Mouse (Mus musculus) kidney, adult 9 months (tissue): ENCODE measurements around the gene Pum2.
"Not testable (repeated sequence)": the region's sequence is repeated elsewhere in the genome, so short reads cannot be mapped to it uniquely, and the experiment has no call there.

Source experiments
- DNase-seq: peaks from one replicate; pipeline ENCODE4 v3.0.0; 2022

Pum2 gene

DNA sequence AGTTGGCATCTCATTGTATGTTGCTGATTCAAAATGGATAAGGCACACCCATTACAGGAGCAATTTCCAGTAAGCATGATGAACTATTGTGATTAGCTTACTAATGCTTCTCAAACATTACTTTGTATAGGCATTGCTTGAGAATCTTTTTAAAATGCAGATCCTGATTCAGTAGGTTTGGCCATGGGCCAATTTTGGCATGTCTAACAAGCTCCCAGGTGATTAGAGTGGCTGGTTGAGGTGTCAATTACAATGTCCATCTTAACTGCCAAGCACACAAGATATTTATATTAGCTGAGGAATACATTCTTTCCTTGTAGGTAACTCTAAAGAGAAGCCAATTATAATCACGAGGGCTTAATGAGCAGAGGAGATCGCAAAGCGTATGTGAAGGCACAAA, 4.1 kb upstream of the Pum2 start:
- no peak for DNase-seq

GRCm38 (mm10) chr12:8673121-8673973, 587 bp upstream of the Pum2 start:
- no peak for DNase-seq

DNA sequence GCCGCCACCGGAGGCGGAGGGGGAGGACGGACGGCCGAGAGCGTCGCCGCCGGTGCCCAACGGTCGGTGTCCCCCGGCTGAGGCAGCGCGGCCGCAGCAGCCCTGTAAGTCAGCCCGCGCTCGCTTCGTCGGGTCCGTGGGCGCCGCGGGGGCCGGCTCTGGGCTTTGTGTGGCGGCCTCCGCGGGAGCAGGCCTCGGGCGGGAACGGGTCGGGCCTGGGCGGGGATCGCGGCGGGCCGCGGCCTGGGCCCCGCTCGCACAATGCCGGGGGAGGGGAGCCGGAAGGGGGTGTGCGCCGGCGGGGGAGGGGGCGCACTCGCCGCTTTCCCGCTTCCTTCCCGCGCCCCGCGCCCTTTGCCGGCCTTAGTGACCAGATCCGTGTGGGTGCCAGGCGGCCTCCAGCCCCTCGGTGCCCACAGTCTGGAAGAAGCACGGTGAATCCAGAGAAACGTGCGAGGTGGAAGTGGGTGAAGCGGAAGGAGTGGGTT, 487 bp downstream of the Pum2 start:
- DNase-seq, result no peak

- no peak for DNase-seq
Measured at GRCm38 (mm10) chr12:8674891-8675341, 982 bp downstream of the Pum2 start.

GRCm38 (mm10) chr12:8675361-8675760, 1.4 kb downstream of the Pum2 start:
- DNase-seq, result peak; percentile 85

- DNase-seq, result no peak
Measured at GRCm38 (mm10) chr12:8676341-8676740, 2.4 kb downstream of the Pum2 start.

GRCm38 (mm10) chr12:8677926-8678325, 4.0 kb downstream of the Pum2 start:
- DNase-seq, result no peak

DNA sequence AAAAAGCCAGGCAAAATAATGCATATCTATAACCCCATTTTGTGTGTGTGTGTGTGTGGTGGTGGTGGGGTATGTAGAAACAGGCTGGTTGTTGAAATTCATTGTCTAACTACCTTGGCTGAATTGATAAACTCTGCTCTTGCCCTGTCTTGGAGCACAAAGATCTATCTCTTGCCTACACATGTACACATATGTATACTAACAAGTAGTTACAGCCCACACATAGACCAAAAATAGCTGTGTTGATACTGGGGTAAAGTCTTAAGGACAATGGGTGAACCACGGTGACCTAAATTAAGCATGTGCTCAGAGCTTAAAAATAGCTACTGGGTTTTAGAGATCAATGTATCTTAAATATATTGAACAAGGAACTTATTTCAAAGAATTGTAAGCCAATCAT, 10.3 kb downstream of the Pum2 start:
- no peak for DNase-seq

DNA sequence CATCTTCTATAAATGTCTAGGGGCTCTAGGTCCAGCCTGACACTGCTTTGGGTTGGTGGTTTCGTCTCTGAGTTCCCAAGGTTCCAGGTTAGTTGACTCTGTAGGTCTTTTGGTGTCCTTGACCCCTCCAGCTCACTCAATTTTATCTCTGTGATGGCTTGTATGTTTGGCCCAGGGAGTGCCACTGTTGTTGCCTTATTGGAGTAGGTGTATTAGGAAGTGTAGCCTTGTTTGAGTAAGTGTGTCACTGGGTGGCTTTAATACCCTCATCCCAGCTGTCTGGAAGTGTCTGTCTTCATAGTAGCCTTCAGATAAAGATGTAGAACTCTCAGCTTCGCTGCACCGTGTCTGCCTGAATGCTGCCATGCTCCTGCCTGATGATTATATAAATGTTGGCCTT, 11.1 kb downstream of the Pum2 start:
- DNase-seq, result no peak

- DNase-seq, result not testable (repeated sequence)
Measured at GRCm38 (mm10) chr12:8689882-8690281, 15.9 kb downstream of the Pum2 start.

- DNase-seq, result peak; percentile 62
Measured at GRCm38 (mm10) chr12:8698895-8699294, 25.0 kb downstream of the Pum2 start.

DNA sequence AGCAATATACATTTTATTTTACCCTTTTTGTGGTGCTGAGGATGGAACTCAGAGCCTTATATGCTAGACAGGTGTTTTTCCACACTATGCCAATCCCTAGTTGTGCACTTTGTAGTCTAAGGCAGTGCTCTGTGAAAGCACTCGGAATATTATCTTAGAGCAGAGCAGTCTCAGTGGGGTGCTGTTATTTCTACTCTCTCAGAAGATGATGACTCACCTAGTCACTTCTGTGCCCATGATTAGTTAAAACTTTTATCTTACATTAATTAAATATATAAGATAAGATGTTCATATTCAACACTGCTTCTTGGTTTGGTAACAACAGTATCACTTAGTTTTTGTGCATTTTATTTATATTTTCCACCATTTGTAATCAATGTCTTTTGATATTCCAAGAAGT, 30.1 kb downstream of the Pum2 start:
- no peak for DNase-seq

- DNase-seq, result no peak
Measured at GRCm38 (mm10) chr12:8708876-8709275, 34.9 kb downstream of the Pum2 start.

GRCm38 (mm10) chr12:8712665-8713064, 38.7 kb downstream of the Pum2 start:
- DNase-seq, result no peak

DNA sequence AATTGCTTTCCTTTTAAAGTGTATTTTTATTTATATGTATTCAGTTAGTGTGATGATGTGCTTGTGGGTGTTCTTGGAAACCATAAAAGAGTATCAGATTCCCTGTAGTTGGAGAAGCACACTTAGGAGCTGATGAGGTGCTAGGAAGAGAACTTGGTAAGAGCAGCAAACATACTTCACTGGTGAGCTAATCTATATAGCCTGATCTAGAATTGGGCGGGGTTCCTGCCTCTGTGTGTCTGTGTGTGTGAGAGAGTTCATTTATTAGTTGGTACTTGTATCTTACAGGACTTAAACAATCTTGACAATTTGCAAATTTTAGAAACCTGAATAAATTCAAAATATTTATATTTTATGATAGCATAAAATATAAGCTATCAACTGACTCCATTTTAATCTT, 42.2 kb downstream of the Pum2 start:
- no peak for DNase-seq

DNA sequence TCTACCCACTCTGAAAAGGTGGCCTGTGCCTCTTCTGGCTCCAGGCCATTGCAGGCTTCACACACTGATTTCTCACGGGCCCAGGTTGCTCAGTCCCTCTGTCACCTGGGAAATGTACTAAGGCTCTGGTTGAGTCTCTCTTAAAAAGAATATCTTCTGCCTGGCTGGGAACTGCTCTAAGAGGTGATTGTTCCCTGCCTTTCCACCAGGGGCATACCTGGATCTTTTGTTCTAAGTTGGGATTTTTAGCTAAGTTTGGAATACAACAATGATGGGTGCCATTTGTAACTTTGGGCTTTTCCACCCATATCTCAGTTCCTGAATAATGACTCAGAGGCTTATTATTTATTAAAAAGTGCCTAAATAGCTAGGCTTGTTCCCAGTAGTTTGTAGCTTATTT, 53.0 kb downstream of the Pum2 start:
- no peak for DNase-seq

GRCm38 (mm10) chr12:8728739-8729138, 54.8 kb downstream of the Pum2 start:
- peak; percentile 25 for DNase-seq

GRCm38 (mm10) chr12:8753654-8754053, 79.7 kb downstream of the Pum2 start:
- DNase-seq, result no peak

DNA sequence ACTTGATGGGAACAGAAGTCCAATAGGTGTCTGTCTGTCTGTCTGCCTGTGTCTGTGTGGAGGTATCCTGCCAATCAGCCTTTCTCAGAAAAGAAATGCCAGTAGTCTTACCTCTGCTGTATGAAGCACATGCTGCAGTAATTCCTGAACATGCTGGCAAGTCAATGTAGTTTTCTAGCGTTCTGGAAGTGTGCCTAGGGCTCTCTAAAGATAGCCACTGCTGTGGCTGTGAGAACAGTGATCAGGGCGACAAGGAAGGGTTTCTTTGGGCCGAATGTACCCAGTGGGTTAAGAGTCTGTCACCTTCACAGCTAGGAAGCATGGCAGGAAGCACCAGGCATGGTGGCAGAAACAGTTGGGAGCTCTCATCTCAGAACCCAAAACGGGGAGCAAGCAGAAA, 80.2 kb downstream of the Pum2 start:
- DNase-seq, result no peak

DNA sequence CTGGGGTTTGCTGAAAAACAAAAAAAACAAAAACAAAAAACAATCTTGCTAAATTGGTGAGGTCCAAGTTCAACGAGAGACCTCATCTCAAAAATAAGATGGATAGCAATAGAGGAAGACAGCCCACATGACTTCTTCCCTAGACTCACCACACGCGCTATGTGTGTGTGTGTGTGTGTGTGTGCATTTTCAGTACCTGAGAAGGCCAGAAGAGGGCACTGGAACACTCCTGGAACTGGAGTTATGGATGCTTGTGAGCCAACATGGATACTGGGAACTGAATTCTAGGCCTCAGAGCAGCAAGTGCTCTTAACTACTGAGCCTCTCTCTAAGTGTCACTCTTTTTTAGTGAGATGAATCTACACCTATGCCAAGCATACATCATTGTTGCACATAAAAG, 84.1 kb downstream of the Pum2 start:
- no peak for DNase-seq

DNA sequence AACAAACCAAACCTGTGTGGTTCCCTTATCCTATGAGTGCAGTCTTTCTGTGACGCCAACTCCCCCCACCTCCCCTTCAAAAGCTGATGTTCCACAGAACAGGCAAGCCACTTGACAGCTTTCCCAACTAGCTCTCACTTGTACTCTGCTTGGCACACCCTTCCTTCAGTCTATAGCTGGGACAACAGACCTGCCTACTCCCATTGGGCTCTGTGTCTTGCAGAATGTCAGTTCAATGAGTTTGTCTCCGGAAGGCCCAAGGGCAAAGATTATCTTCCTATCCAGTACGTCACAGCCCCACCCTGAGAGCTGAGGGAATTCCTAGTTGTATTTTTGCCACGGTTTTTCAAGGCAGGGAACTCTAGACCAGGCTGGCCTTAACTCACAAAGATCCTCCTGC, 85.2 kb downstream of the Pum2 start:
- no peak for DNase-seq

GRCm38 (mm10) chr12:8759779-8760178, 85.8 kb downstream of the Pum2 start:
- DNase-seq, result no peak

- no peak for DNase-seq
Measured at GRCm38 (mm10) chr12:8760561-8760960, 86.6 kb downstream of the Pum2 start.

- no peak for DNase-seq
Measured at GRCm38 (mm10) chr12:8761058-8761457, 87.1 kb downstream of the Pum2 start.

DNA sequence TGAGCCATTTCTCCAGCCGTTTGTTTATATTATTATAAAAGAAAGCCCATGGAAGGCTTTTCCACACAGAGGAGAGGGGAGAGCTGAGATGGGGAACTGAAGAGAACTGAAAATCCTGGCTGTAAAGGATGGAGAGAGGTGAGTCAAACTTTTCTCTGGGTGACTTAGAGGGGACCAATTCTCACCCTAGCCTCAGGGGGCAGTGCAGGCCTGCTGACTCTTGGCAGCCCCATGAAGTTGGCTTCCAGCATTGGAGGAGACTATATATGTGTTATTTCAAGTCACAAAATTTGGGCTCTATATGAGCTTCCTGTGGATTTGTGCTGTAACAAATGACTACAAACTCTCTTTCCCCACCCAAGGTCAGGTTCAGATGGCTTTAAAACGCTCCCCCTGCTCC, 88.7 kb downstream of the Pum2 start:
- peak; percentile 14 for DNase-seq
